Mouse (Mus musculus): Measurements from ENCODE around the gene Hbq1a. TPM values are rescaled to one million over a fixed set of nuclear protein-coding genes. Genes with fewer than 3 reads are reported as not detected.
A peak's percentile ranks its signal among the peaks of the same experiment; 100 is the strongest.
"Not testable (repeated sequence)": the region's sequence is repeated elsewhere in the genome, so short reads cannot be mapped to it uniquely, and the experiment has no call there.

Hbq1a gene
- polyA plus RNA-seq, 1 experiment from 2014 or later: 0.41 TPM

DNA sequence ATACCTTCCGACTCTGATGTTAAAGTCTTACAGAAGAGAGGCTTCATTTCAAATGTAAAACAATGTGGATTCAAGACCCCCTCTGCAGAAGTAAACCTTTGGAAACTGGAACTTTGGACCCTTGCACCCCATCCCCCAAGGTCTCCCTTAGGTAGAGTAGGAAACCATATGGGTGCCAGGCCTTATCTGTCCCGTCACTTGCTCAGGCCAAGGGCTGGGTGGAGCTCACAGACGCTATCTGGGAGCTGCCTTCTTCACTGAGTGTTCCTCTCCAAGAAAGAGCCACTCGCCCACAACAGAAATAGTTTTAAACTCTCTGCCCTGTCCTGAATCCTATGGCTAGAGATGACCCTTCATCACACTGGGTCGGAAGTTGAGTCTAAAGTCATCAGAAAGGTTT, 30.9 kb upstream of the Hbq1a start:
- Histone ChIP-seq H3K36me3 (no peaks in the 10 kb centered on the region), H3K9me3 (no peaks in the 10 kb centered on the region), H3K4me3 (no peak overlapping the region), H3K4me1 (peaks cover 7% of the 10 kb centered on the region), H3K27ac (no peak overlapping the region), H3K27me3 (replicated peaks) (no peaks in the 10 kb centered on the region), H3K9ac (no peak overlapping the region), H3K4me2 (replicated peaks) (no peak overlapping the region)
- ATAC-seq (ENCODE audit: low FRiP score, low read depth): no peak
- WGBS: 85% methylated on average over 5 of the region's 5 CpGs

DNA sequence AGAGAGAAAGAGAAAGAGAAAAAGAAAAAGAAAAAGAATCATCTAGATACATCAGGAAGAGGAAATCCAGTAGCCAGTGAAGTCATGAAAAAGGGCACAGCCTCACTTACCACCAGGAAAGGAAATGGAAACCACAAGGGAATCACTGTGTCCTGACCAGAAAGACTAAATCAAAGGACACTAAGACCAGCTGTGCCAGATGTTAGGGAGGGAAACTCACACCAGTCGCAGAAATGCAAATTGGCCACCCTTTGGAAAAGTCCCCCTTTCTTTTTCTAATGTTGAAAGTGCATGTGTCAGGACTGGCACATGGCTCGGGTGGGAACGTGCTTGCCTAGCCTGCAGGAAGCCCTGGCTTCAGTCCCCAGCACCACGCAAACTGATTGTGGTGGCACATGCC, 28.7 kb upstream of the Hbq1a start:
- no peaks in the 10 kb centered on the region for H3K36me3 ChIP-seq
- no peaks in the 10 kb centered on the region for H3K27me3 ChIP-seq (replicated peaks)
- no peak overlapping the region for H3K4me3 ChIP-seq
- WGBS: 49% methylated on average over 4 of the region's 4 CpGs
- H3K27ac ChIP-seq: no peak overlapping the region
- no peak overlapping the region for H3K4me2 ChIP-seq (replicated peaks)
- ATAC-seq (ENCODE audit: low FRiP score, low read depth): no peak
- H3K9me3 ChIP-seq: no peaks in the 10 kb centered on the region
- no peak overlapping the region for H3K9ac ChIP-seq
- peaks cover 5% of the 10 kb centered on the region for H3K4me1 ChIP-seq

DNA sequence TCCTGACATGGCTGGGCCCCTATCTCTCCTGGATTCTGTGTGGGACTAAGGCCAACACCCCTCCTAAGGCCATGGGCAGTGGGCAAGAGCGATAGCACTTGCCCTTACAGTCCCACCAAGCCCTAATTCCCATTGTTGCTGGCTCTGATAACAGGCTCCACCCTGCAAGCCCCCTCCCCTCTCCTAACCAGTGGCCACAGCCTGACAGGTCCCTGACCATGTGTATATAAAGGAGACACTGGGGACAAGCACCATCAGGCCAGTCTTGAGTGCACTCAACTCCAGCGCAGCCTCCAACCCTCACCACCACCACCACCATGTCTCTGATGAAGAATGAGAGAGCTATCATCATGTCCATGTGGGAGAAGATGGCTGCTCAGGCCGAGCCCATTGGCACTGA, 23.5 kb upstream of the Hbq1a start, which contains the start of gene Hba-x:
Gene Hba-x, plus strand, starts transcription at position 54 of the 400 bp plus-strand sequence.
- 80% methylated on average over 3 of the region's 3 CpGs for WGBS
- no peaks in the 10 kb centered on the region for H3K4me1 ChIP-seq
- H3K36me3 ChIP-seq: no peaks in the 10 kb centered on the region
- peaks cover 7% of the 10 kb centered on the region; the same call in 1 of the 2 replicates for H3K27me3 ChIP-seq (replicated peaks)
- no peaks in the 10 kb centered on the region for H3K9me3 ChIP-seq
- H3K27ac ChIP-seq: no peak within 1 kb of the TSS
- H3K4me2 ChIP-seq (replicated peaks): no peak within 1 kb of the TSS
- ATAC-seq (ENCODE audit: low FRiP score, low read depth): no peak
- no peak within 1 kb of the TSS for H3K4me3 ChIP-seq
- no peak within 1 kb of the TSS for H3K9ac ChIP-seq

DNA sequence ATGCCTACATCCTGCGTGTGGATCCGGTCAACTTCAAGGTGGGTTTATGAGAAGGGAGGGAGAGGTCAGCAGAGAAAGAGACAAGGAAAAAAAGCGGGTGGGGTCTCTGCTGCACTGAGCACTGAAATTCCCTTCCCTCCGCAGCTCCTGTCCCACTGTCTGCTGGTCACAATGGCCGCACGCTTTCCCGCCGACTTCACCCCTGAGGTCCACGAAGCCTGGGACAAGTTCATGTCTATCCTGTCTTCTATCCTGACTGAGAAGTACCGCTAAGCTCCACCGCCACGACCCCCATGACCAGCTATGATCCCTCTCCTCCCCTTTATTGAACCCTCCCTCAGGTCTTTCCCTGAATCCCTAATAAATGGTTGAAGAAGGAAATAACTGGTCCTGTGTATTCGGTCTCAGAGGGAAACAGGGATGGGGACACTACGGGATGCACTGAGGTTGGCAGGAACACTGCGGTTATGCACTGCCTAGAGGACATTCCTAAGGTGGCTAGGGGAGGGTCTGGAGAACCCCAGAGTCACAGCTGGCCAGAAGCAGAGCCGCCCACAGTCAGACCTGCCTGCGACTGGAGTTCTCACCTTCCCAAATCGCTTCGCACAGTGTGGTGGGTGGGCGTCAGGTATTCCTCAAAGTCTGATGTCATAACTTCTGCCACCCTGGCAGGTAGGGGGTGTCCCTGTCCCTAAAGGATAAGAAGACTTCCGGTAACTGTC, 22.0 kb upstream of the Hbq1a start:
- no peaks in the 10 kb centered on the region for H3K9me3 ChIP-seq
- 75% methylated on average over 21 of the region's 21 CpGs for WGBS
- peaks cover 7% of the 10 kb centered on the region; the same call in 1 of the 2 replicates for H3K27me3 ChIP-seq (replicated peaks)
- H3K9ac ChIP-seq: no peak overlapping the region
- no peak overlapping the region for H3K4me2 ChIP-seq (replicated peaks)
- no peaks in the 10 kb centered on the region for H3K4me1 ChIP-seq
- no peaks in the 10 kb centered on the region for H3K36me3 ChIP-seq
- H3K4me3 ChIP-seq: no peak overlapping the region
- no peak overlapping the region for H3K27ac ChIP-seq
- 0 out of 2 replicates have a peak, but pooled peaks have one; percentile 53 for ATAC-seq (ENCODE audit: low FRiP score, low read depth)

DNA sequence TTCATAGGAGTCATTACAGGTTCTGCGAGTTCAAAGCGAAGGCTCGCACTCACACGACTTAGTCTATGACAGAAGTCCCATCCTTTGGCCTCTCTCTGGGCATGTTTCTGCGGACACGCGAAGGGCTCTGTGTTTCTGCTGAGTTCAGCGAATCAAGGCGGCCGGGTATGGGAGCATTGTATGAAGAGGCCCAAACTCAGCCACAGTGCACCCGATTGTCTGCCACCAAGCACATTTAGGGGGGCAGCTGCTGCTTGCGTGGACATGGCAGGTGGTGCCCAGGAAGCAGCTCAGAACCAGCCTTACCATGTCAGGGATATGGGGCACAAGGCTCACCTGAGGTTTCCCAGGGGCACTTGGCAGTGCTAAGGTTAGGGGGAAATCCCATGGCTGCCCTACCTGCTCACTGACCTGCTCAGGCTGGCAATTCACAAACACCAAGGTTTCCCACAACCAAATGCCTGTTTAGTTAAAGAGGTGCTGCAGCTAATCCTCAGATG, 21.4 kb upstream of the Hbq1a start:
- Histone ChIP-seq H3K4me2 (replicated peaks) (no peak overlapping the region), H3K4me1 (no peaks in the 10 kb centered on the region), H3K27me3 (replicated peaks) (peaks cover 7% of the 10 kb centered on the region; the same call in 1 of the 2 replicates), H3K27ac (no peak overlapping the region), H3K36me3 (no peaks in the 10 kb centered on the region), H3K9me3 (no peaks in the 10 kb centered on the region), H3K4me3 (no peak overlapping the region), H3K9ac (no peak overlapping the region)
- ATAC-seq (ENCODE audit: low FRiP score, low read depth): no peak
- WGBS: 82% methylated on average over 12 of the region's 12 CpGs

DNA sequence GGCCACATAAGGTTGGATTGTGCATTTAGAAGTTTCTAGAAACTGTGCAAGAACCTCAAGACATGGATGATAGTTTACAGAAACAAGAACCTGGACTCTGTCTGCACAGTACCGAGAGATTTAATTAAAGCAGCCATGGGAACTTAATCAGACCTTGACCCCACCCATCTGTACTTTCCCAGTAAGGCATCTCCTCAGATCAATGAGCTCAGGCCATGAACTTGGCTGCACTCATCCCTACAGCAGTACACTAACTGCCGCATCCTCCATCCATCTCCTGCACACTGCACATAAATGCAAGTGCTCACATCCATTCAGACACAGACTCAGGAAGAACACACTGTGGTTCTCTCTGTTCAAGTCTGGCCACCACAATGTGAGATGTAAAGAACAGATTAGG, 19.2 kb upstream of the Hbq1a start:
- Histone ChIP-seq H3K27me3 (replicated peaks) (peaks cover 7% of the 10 kb centered on the region; the same call in 1 of the 2 replicates), H3K9ac (no peak overlapping the region), H3K9me3 (no peaks in the 10 kb centered on the region), H3K27ac (no peak overlapping the region), H3K4me2 (replicated peaks) (no peak overlapping the region), H3K4me1 (no peaks in the 10 kb centered on the region), H3K4me3 (no peak overlapping the region), H3K36me3 (no peaks in the 10 kb centered on the region)
- WGBS: 88% methylated on average over 2 of the region's 2 CpGs
- no peak for ATAC-seq (ENCODE audit: low FRiP score, low read depth)

DNA sequence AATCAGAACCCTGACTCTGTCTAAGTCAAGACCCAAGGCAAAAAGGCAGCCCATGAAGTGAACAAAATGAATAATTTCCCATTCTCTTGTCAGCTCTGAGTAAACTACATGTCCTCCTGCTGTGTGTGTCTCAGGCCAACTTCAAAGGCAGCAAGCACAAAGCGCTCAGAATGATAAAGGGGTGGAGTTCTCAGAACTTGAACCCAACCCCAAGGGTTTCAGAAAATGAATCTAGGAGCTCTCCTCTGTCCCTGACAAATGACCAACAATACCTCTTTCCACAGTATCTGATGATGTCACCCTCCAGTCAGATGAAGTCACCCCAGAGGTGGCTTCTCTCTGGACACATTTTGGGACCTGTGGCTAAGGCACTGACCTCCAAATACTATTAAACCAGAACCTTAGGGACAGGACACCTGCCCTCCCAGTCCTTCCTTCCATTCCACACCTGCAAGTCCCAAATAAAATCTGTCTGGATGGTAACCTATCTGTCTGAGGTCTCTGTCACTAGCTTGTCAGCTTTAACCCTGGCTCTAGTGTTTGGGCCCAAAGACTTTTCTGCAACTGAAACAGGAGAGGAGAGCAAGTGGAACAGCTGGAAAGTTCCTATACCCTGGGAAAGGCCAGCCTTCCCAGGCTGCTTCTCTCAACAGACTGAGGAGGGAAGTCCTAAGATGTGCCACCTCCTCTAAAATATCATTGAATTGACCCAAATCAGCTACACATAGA, 18.3 kb upstream of the Hbq1a start:
- WGBS: 44% methylated on average over 1 of the region's 1 CpGs
- ATAC-seq (ENCODE audit: low FRiP score, low read depth): no peak

DNA sequence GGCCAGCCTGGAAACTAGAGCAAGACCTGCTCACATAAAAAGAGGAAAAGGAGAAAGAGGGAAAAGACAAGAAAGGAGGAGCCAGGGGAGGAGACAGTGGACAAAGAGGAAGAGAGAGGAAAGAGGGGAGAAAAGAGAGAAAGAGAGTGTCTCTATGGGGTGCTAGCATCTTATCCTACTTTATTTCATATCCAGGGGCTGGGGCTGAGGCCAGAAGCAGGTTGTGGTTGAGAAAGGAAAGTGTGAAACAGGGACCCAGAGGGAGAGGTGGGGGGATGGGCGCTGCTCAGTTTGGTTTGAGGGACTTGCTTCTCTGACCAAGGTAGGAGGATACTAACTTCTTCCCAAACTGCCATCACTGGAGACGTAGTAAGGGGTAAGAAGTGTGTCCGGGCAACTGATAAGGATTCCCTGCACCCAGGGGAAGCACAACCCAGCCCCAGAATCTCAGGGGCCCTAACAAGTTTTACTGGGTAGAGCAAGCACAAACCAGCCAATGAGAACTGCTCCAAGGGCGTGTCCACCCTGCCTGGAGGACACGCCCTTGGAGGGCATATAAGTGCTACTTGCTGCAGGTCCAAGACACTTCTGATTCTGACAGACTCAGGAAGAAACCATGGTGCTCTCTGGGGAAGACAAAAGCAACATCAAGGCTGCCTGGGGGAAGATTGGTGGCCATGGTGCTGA, 16.6 kb upstream of the Hbq1a start, which contains the start of gene Hba-a1:
Gene Hba-a1, plus strand, starts transcription at position 421 of the 687 bp plus-strand sequence.
- H3K27me3 ChIP-seq (replicated peaks); ATAC-seq (ENCODE audit: low FRiP score, low read depth); H3K27ac ChIP-seq; H3K4me2 ChIP-seq (replicated peaks); H3K4me1 ChIP-seq; H3K9ac ChIP-seq; H3K4me3 ChIP-seq; H3K36me3 ChIP-seq; H3K9me3 ChIP-seq: not testable (repeated sequence)
- 71% methylated on average over 1 of the region's 5 CpGs for WGBS

More for the DNA sequence above, 18.3 kb upstream of the Hbq1a start:
- no peak overlapping the region for H3K9ac ChIP-seq
- H3K36me3 ChIP-seq: no peaks in the 10 kb centered on the region
- no peak overlapping the region for H3K4me3 ChIP-seq
- no peaks in the 10 kb centered on the region for H3K4me1 ChIP-seq
- H3K27me3 ChIP-seq (replicated peaks): peaks cover 7% of the 10 kb centered on the region; the same call in 1 of the 2 replicates
- H3K4me2 ChIP-seq (replicated peaks): no peak overlapping the region
- no peak overlapping the region for H3K27ac ChIP-seq
- no peaks in the 10 kb centered on the region for H3K9me3 ChIP-seq

DNA sequence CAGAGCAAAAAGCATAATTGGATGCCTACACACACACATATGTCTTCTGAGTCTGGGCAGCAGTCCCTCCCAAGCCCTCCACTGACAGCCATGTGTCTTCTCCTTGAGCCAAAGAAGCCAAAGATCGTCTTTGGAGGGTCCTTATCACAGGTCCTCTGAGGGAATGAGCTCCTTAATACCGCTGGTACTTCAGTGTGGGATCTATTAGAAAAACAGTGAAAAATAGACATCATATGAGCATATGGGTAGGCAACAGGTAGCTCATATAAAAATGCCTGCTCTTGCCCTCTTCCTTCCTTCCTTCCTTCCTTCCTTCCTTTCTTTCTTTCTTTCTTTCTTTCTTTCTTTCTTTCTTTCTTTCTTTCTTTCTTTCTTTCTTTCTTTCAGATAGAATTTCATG, 15.3 kb upstream of the Hbq1a start:
- WGBS: 61% methylated on average over 2 of the region's 2 CpGs
- ATAC-seq (ENCODE audit: low FRiP score, low read depth); H3K27ac ChIP-seq; H3K9me3 ChIP-seq; H3K4me2 ChIP-seq (replicated peaks); H3K36me3 ChIP-seq; H3K4me1 ChIP-seq; H3K4me3 ChIP-seq; H3K9ac ChIP-seq; H3K27me3 ChIP-seq (replicated peaks): not testable (repeated sequence)

DNA sequence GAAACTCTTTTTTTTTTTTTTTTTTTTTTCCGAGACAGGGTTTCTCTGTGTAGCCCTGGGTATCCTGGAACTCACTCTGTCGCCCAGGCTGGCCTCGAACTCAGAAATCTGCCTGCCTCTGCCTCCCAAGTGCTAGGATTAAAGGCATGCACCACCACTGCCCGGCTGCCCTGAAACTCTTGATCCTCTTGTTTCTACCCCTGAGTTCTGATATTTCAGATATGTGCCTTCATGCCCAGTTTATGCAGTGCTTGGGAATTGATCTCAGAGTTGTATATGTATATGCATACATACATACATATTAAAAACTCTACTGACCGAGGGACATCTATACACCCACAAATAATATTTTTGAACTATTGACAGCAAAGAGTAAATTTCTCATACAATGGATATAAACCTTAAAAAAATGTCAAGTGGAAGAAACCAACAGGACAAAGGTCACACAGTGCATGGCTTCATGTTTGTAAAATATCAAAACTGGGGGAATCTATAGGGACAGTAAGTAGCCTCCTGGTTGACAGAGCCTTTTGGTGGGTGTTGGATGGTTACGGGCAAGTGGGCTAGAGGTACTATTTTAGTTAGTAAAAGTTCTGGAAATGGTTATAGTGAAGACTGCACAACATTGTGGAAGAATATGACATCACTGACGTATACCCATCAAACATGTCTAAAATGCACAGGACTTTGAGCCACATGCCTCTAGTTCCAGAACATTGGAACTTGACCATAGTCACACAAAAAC, 14.7 kb upstream of the Hbq1a start:
- no peak for ATAC-seq (ENCODE audit: low FRiP score, low read depth)
- no peaks in the 10 kb centered on the region for H3K9me3 ChIP-seq
- no peak overlapping the region for H3K27ac ChIP-seq
- no peak overlapping the region for H3K4me3 ChIP-seq
- no peaks in the 10 kb centered on the region for H3K4me1 ChIP-seq
- H3K4me2 ChIP-seq (replicated peaks): no peak overlapping the region
- no peaks in the 10 kb centered on the region; the same call in 1 of the 2 replicates for H3K27me3 ChIP-seq (replicated peaks)
- H3K36me3 ChIP-seq: no peaks in the 10 kb centered on the region
- 83% methylated on average over 7 of the region's 7 CpGs for WGBS
- no peak overlapping the region for H3K9ac ChIP-seq

DNA sequence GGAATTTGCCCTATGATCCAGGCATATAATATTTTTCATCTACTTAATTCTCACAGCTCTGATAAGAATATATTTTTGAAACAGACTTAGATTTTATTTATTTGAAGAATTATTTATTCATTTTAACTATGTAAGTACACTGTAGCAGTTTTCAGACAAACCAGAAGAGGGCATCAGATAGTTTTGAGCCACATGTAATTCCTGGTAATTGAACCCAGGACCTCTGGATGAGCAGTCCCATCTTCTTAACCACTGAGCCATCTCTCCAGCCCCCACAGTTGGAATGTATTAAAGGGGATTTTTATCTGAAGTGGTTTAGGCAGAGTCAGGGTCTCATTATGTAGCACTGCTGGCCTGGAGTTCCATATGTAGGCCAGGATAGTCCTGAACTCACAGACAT, 14.0 kb upstream of the Hbq1a start:
- not testable (repeated sequence) for H3K4me3 ChIP-seq; H3K9me3 ChIP-seq; H3K27me3 ChIP-seq (replicated peaks); H3K9ac ChIP-seq; H3K27ac ChIP-seq; H3K36me3 ChIP-seq; H3K4me2 ChIP-seq (replicated peaks); ATAC-seq (ENCODE audit: low FRiP score, low read depth); H3K4me1 ChIP-seq
